ENCODE assay signal across 12 mouse cellular contexts in genomic region chr1:135577793-135578192, GRCm38 (mm10). TPM values are rescaled to one million over a fixed set of nuclear protein-coding genes. Genes with fewer than 3 reads are reported as not detected.
A peak's percentile ranks its signal among the peaks of the same experiment; 100 is the strongest.
DNase-seq lines count a peak whose midpoint lies in the region; ATAC-seq and TF ChIP-seq lines count a peak whose summit lies in the region.
"Had no signal": no experiment of that assay in that cellular context is flagged by ENCODE, and none has a peak within 500 bp of the region (broad histone marks: within the 10 kb centered on the region; RNA-seq: fewer than 3 reads in every experiment).

No protein-coding gene starts in this region.

- 0 out of 2 replicates have a peak, but pooled peaks have one; percentile 33 for ATAC-seq in kidney, embryonic 16.5 days (ENCODE audit: low FRiP score, low TSS enrichment)
- ATAC-seq in intestine, embryonic 16.5 days = 0 out of 2 replicates have a peak, but pooled peaks have one; percentile 13
- ATAC-seq: midbrain, embryonic 15.5 days had no signal

- no peaks in the 10 kb centered on the region for H3K9me3 ChIP-seq in heart, embryonic 10.5 days
- no peaks in the 10 kb centered on the region for H3K9me3 ChIP-seq in kidney, embryonic 16.5 days (ENCODE audit: low read length)
- H3K9me3 ChIP-seq in intestine, embryonic 16.5 days (ENCODE audit: control insufficient read depth, low read length) = no peaks in the 10 kb centered on the region
- H3K9me3 ChIP-seq: liver, embryonic 15.5 days; midbrain, embryonic 15.5 days had no signal

- H3K27ac ChIP-seq in heart, embryonic 10.5 days = peak overlapping the region; percentile 42; the same call in 1 of the 2 replicates
- H3K27ac ChIP-seq in kidney, embryonic 16.5 days (ENCODE audit: low read length) = 0 out of 2 replicates have a peak overlapping the region, but pooled peaks have one; percentile 4
- H3K27ac ChIP-seq in intestine, embryonic 16.5 days (ENCODE audit: low read length) = 0 out of 2 replicates have a peak overlapping the region, but pooled peaks have one; percentile 5
- H3K27ac ChIP-seq: liver, embryonic 15.5 days; midbrain, embryonic 15.5 days had no signal

- H3K27me3 ChIP-seq in heart, embryonic 10.5 days (ENCODE audit: insufficient read depth, poor library complexity, severe bottlenecking) = peaks cover 8% of the 10 kb centered on the region; the same call in 1 of the 2 replicates
- no peaks in the 10 kb centered on the region for H3K27me3 ChIP-seq in kidney, embryonic 16.5 days (ENCODE audit: insufficient read depth, low read length)
- no peaks in the 10 kb centered on the region; the same call in none of the 2 replicates for H3K27me3 ChIP-seq in intestine, embryonic 16.5 days (replicated peaks; ENCODE audit: control insufficient read depth, insufficient read depth, low read length)
- H3K27me3 ChIP-seq: midbrain, embryonic 15.5 days had no signal

- no peak overlapping the region for H3K9ac ChIP-seq in kidney, embryonic 16.5 days (replicated peaks; ENCODE audit: low read length)
- H3K9ac ChIP-seq in intestine, embryonic 16.5 days (ENCODE audit: low read depth, low read length) = no peak overlapping the region
- H3K9ac ChIP-seq: liver, embryonic 15.5 days; midbrain, embryonic 15.5 days had no signal

- no peak overlapping the region for H3K4me2 ChIP-seq in kidney, embryonic 16.5 days (replicated peaks; ENCODE audit: low read depth, low read length)
- no peak overlapping the region for H3K4me2 ChIP-seq in intestine, embryonic 16.5 days (ENCODE audit: low read depth, low read length)
- H3K4me2 ChIP-seq: liver, embryonic 15.5 days; midbrain, embryonic 15.5 days had no signal

- WGBS in heart, embryonic 10.5 days = 66% methylated on average over 2 of the region's 2 CpGs
- WGBS in kidney, embryonic 16.5 days = 36% methylated on average over 2 of the region's 2 CpGs
- WGBS in intestine, embryonic 16.5 days = 45% methylated on average over 2 of the region's 2 CpGs

- no peak for TF ChIP-seq CTCF in brain, embryonic 14.5 days (IDR thresholded peaks at IDR 0.05; ENCODE audit: borderline replicate concordance, extremely low read depth, insufficient read depth, insufficient read length)

- no peak for DNase-seq in heart, embryonic 10.5 days (ENCODE audit: low spot score)
- no peak for DNase-seq in heart, adult 9 months (ENCODE audit: low spot score in 2 of 2)
- no peak for DNase-seq in kidney, postnatal 25 days
- peak; percentile 63 for DNase-seq in brain, embryonic 14.5 days (ENCODE audit: low read depth)
- no peak for DNase-seq in spleen, adult 18-20 months
- no peak for DNase-seq in cerebellum, adult 11 months
- DNase-seq: cerebellum, adult 11-12 months; kidney, adult 18-20 months had no signal

- no peak for TF ChIP-seq POLR2A in brain, embryonic 14.5 days (IDR thresholded peaks at IDR 0.05; ENCODE audit: borderline replicate concordance, extremely low read depth, insufficient read depth, insufficient read length, poor library complexity, severe bottlenecking)

- H3K4me3 ChIP-seq in heart, embryonic 10.5 days = no peak overlapping the region
- no peak overlapping the region for H3K4me3 ChIP-seq in kidney, embryonic 16.5 days (ENCODE audit: low read length)
- H3K4me3 ChIP-seq in intestine, embryonic 16.5 days (ENCODE audit: low read length) = no peak overlapping the region
- H3K4me3 ChIP-seq: liver, embryonic 15.5 days; midbrain, embryonic 15.5 days had no signal

- H3K4me1 ChIP-seq in heart, embryonic 10.5 days = peaks cover 64% of the 10 kb centered on the region
- peaks cover 33% of the 10 kb centered on the region for H3K4me1 ChIP-seq in kidney, embryonic 16.5 days (ENCODE audit: insufficient read depth, low read length)
- peaks cover 32% of the 10 kb centered on the region for H3K4me1 ChIP-seq in intestine, embryonic 16.5 days (ENCODE audit: control insufficient read depth, insufficient read depth, low read length)
- H3K4me1 ChIP-seq: liver, embryonic 15.5 days had no signal

- peaks cover 5% of the 10 kb centered on the region; the same call in 1 of the 2 replicates for H3K36me3 ChIP-seq in heart, embryonic 10.5 days
- H3K36me3 ChIP-seq in kidney, embryonic 16.5 days (ENCODE audit: insufficient read depth, low read length) = no peaks in the 10 kb centered on the region
- H3K36me3 ChIP-seq in intestine, embryonic 16.5 days (ENCODE audit: control insufficient read depth, insufficient read depth, low read length) = no peaks in the 10 kb centered on the region
- H3K36me3 ChIP-seq: liver, embryonic 15.5 days had no signal

RNA-seq across cellular contexts. Expression of gene Nav1, which starts 29.3 kb away (rescaled TPM):
- polyA plus RNA-seq in heart, embryonic 10.5 days (2016; fragmentation: Nextera tagmentation; extraction: Ambion mirVana) = 26.5 and 33.0 TPM in 2 replicates
- 12.2 and 16.8 TPM in 2 replicates for polyA plus RNA-seq in kidney, embryonic 16.5 days (2015; fragmentation: Nextera tagmentation; extraction: Ambion mirVana)
- 54.0 and 92.9 TPM in 2 replicates for polyA plus RNA-seq in brain, embryonic 14.5 days (2012; rRNA removed)
- polyA plus RNA-seq in intestine, embryonic 16.5 days (2015; fragmentation: Nextera tagmentation; extraction: Ambion mirVana) = 8.8 and 9.0 TPM in 2 replicates
